Mouse (Mus musculus) heart, embryonic 11.5 days (tissue): Measurements from ENCODE around the gene Usp53. TPM values are rescaled to one million over a fixed set of nuclear protein-coding genes. Genes with fewer than 3 reads are reported as not detected.
A peak's percentile ranks its signal among the peaks of the same experiment; 100 is the strongest.

Experiments used
- ATAC-seq: fragments of 200-750 bp; cut with Nextera tagmentation; replicated peaks from 2 replicates; pipeline ENCODE4 v1.8.0; 2017; ENCODE audit warnings: moderate library complexity; ENCODE audit not compliant: insufficient number of reproducible peaks, low FRiP score, low TSS enrichment
- H3K27ac ChIP-seq: fragments of 300-500 bp; sonication (generic); 2 replicates; pipeline ENCODE4 v1.5.1; 2014; ENCODE audit warnings: mild to moderate bottlenecking, low read depth, low read length
- H3K27me3 ChIP-seq: fragments of 300-500 bp; sonication (generic); 2 replicates; pipeline ENCODE4 v1.6.1; 2014; ENCODE audit warnings: mild to moderate bottlenecking, low read length, mixed read lengths; ENCODE audit not compliant: control insufficient read depth, insufficient read depth
- H3K36me3 ChIP-seq: fragments of 300-500 bp; sonication (generic); 2 replicates; pipeline ENCODE4 v1.6.1; 2014; ENCODE audit warnings: mild to moderate bottlenecking, low read length, moderate library complexity, mixed read lengths; ENCODE audit not compliant: control insufficient read depth, insufficient read depth
- H3K4me1 ChIP-seq: fragments of 300-500 bp; sonication (generic); 2 replicates; pipeline ENCODE4 v1.6.1; 2014; ENCODE audit warnings: low read length; ENCODE audit not compliant: control insufficient read depth, insufficient read depth
- H3K4me2 ChIP-seq: fragments of 300-500 bp; sonication (generic); 2 replicates; pipeline ENCODE4 v1.6.1; 2014; ENCODE audit warnings: mild to moderate bottlenecking, moderate library complexity
- H3K4me3 ChIP-seq: fragments of 300-500 bp; sonication (generic); 2 replicates; pipeline ENCODE4 v1.5.1; 2014; ENCODE audit warnings: low read depth, low read length
- H3K9ac ChIP-seq: fragments of 300-500 bp; sonication (generic); 2 replicates; pipeline ENCODE4 v1.6.1; 2014; ENCODE audit warnings: mild to moderate bottlenecking, low read depth, low read length, moderate library complexity
- H3K9me3 ChIP-seq: fragments of 300-500 bp; sonication (generic); replicated peaks from 2 replicates; pipeline ENCODE4 v1.6.1; 2016; ENCODE audit warnings: low read length; ENCODE audit not compliant: control insufficient read depth
- WGBS: fragments of 180-500 bp; shearing (Covaris S2); extraction: QIAGEN DNeasy Blood & Tissue Kit; methylation state at CpG from one replicate; pipeline ENCODE4 v1.1.7; 2014; ENCODE audit not compliant: insufficient replicate concordance; 5-methylcytosine and 5-hydroxymethylcytosine counted together
- polyA plus RNA-seq: library from polyadenylated mRNA; unstranded; fragments of >200 nt; fragmentation: Nextera tagmentation; extraction: Ambion mirVana; gene quantifications from 2 replicates; pipeline ENCODE4 v1.2.1, GENCODE M21; 2014

The Usp53 gene
- polyA plus RNA-seq, 1 experiment from 2014 or later: 11.0 TPM

DNA sequence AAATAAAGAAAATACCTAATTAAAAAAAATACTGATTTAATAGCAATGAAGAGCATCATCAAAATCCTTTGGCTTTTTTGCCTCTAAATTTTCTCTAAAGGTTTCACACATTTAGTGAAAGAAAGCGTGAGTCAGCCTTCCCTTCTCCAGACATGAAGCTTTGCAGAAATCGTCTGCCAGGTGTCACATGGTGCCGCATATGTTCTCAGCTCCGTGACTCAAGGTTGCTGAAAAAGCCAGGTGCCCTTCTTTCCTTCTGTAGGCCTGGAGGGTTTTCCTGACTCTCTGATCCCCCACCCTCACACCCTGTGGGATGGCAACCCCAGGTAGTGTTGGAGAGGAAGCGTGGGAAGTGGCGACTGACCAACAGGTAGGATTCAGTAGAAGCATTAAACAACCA is 54.6 kb downstream of the Usp53 start:
- no peak overlapping the region for H3K4me3 ChIP-seq
- H3K27me3 ChIP-seq: no peaks in the 10 kb centered on the region
- no peak overlapping the region for H3K9ac ChIP-seq
- no peaks in the 10 kb centered on the region for H3K9me3 ChIP-seq
- H3K4me2 ChIP-seq: no peak overlapping the region
- H3K4me1 ChIP-seq: peaks cover 4% of the 10 kb centered on the region; the same call in 1 of the 2 replicates
- no peak for ATAC-seq
- 87% methylated on average over 6 of the region's 6 CpGs for WGBS
- no peak overlapping the region for H3K27ac ChIP-seq
- no peaks in the 10 kb centered on the region for H3K36me3 ChIP-seq

DNA sequence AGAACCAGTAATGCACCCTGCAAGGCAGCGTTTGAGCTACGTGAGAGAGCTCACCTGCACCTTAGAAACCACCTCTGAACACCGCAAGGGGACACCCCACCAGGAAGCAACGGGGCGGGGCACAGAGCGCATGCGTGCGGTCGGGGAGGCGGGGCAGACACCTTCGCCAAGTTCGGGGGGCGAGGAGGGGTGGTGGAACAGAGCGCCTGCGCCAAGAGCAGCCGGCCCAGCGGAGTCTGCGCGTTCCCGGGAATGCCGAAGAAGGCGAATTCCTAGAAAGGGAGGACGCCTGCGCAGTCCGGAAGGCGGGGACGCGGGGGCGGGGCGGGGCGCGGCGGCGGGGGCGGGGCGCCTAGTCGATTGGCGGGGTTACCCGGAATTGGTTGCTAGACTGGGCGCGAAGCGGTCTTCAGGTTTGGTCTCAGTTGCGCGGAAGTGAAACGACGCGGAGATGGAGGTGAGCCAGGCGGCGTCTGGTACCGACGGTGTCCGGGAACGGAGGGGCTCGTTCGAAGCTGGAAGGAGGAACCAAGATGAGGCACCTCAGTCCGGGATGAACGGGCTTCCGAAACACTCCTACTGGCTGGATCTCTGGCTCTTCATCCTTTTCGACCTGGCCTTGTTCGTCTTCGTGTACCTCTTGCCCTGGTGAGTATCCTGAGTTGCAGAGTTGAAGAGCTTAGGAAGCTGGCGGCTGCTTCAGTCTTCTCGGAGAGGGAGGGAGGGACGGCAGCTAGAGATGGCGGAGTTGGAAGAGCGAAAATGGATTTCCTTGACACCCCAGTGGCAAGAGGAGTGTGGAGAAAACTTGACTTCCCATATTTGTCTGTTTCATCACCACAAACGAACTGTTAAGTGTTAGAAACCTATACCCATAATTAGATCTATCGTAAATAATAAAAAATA is 60.0 kb downstream of the Usp53 start, which contains the start of gene 1810037I17Rik:
1810037I17Rik (plus strand) TSS at position 195 of the 906 bp plus-strand sequence.
- peak within 1 kb of the TSS; percentile 84 for H3K27ac ChIP-seq
- peaks cover 10% of the 10 kb centered on the region for H3K4me1 ChIP-seq
- H3K36me3 ChIP-seq: no peaks in the 10 kb centered on the region
- H3K9ac ChIP-seq: peak within 1 kb of the TSS; percentile 78
- peak within 1 kb of the TSS; percentile 74 for H3K4me2 ChIP-seq
- H3K27me3 ChIP-seq: no peaks in the 10 kb centered on the region
- peak within 1 kb of the TSS; percentile 60 for H3K4me3 ChIP-seq
- under 1% methylated on average over 67 of the region's 68 CpGs for WGBS
- ATAC-seq: peak; percentile 97
- no peaks in the 10 kb centered on the region for H3K9me3 ChIP-seq

GRCm38 (mm10) chr3:122923147-122923546 is 61.2 kb downstream of the Usp53 start:
- peak overlapping the region; percentile 60 for H3K4me3 ChIP-seq
- no peaks in the 10 kb centered on the region for H3K9me3 ChIP-seq
- no peak overlapping the region for H3K9ac ChIP-seq
- ATAC-seq: no peak
- H3K27ac ChIP-seq: peak overlapping the region; percentile 41; the same call in 1 of the 2 replicates
- no peaks in the 10 kb centered on the region for H3K27me3 ChIP-seq
- WGBS: 40% methylated on average over 7 of the region's 7 CpGs
- peaks cover 10% of the 10 kb centered on the region for H3K4me1 ChIP-seq
- H3K36me3 ChIP-seq: no peaks in the 10 kb centered on the region
- H3K4me2 ChIP-seq: peak overlapping the region; percentile 74

DNA sequence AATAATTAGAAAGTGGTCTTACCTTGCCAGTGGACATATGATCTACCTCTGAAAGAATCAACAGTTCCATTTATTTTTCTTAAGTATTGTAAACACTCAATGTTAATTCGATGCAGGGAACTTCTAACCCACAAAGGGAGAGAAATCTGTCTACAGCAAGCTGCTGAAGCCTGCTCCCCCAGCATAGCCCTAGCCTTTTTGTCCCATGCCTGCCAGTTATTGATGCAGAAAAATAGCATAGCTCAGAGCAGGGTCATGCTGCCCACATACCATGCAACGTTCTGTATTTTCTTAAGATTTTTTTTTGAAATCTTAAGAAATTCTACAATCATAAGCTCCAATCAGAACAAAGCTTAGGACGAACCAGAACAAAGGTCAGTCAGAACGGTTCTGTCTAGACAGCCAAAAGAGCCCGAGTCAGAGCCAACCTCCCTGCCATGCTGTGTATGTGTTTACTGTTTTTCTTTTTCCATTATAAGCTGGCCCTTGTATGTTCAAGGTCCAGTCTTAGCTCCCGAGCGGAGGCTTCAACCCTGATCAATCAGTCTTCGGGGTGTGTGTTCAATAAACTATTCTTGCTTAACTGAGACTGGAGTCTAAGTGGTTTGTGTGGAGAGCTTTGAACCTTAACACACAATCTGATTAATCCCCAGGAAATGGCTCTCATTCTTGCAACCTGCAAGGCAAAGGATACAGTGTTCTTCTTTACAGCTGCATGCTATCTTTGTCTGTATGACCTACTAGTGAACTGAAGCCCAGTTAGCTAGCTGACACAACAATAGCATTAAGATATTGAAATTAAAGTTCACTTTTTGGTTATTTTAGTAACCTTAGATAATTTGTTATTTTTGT is 62.4 kb downstream of the Usp53 start:
- H3K36me3 ChIP-seq: no peaks in the 10 kb centered on the region
- WGBS: 80% methylated on average over 8 of the region's 8 CpGs
- ATAC-seq: no peak
- no peak overlapping the region for H3K4me2 ChIP-seq
- H3K4me3 ChIP-seq: no peak overlapping the region
- H3K27me3 ChIP-seq: no peaks in the 10 kb centered on the region
- H3K9me3 ChIP-seq: no peaks in the 10 kb centered on the region
- H3K4me1 ChIP-seq: peaks cover 10% of the 10 kb centered on the region
- no peak overlapping the region for H3K9ac ChIP-seq
- H3K27ac ChIP-seq: no peak overlapping the region

GRCm38 (mm10) chr3:122920572-122921435 is 63.5 kb downstream of the Usp53 start:
- Histone ChIP-seq H3K9me3 (no peaks in the 10 kb centered on the region), H3K9ac (no peak overlapping the region), H3K27me3 (no peaks in the 10 kb centered on the region), H3K27ac (no peak overlapping the region), H3K4me1 (peaks cover 7% of the 10 kb centered on the region), H3K36me3 (no peaks in the 10 kb centered on the region), H3K4me2 (no peak overlapping the region), H3K4me3 (no peak overlapping the region)
- whole genome bisulfite sequencing: 54% methylated on average over 8 of the region's 8 CpGs
- ATAC-seq: no peak

GRCm38 (mm10) chr3:122919260-122919659 is 65.0 kb downstream of the Usp53 start, which contains the start of gene Gm10959:
Gene Gm10959 (minus strand): TSS chr3:122919360.
- Histone ChIP-seq H3K9me3 (no peaks in the 10 kb centered on the region), H3K27ac (no peak within 1 kb of the TSS), H3K4me3 (no peak within 1 kb of the TSS), H3K4me2 (no peak within 1 kb of the TSS), H3K9ac (no peak within 1 kb of the TSS), H3K27me3 (no peaks in the 10 kb centered on the region), H3K36me3 (no peaks in the 10 kb centered on the region), H3K4me1 (peaks cover 7% of the 10 kb centered on the region)
- no peak for ATAC-seq
- WGBS: 83% methylated on average over 8 of the region's 8 CpGs

DNA sequence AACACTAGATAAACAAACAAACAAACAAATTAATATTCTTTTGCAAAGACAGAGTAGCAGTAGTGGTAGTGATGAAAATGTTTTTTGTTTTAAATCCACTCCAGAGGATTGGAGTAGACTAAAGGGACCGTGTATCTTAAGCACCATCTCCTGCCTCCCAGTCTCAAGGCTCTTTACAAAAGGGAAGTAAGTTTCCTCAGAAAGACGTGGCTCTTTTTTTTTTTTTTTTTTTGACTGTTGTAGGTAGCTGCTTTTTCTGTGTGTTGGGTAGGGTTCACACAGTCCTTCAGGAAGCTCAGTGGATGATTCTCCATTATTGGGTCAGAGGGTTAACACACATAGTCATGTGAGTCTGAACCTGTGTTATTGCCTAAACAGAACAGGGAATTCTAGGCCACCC is 65.6 kb downstream of the Usp53 start:
- no peak overlapping the region for H3K9ac ChIP-seq

DNA sequence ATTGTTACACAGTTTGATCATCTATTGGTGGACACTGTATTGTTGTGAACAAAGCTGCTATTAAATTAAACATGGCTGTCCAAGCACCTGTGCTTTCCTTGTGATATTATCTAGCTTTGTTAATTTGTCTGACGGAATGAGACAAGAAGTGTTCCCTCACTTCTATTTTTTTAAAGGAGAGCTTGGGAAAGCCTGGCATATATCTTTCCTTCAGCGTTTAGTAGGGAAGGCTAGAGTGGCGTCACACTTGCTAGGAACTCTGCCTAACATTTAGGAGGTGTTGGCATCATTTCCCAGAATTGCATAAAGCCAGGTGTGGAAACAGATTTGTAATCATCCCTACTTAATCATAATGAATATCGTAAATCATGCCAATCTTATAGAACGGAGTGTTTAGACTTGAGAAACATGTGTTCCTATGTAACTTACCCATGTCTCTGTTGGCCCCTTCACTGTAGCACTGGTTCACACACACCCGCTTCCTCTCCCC is 68.1 kb downstream of the Usp53 start:
- no peak overlapping the region for H3K4me3 ChIP-seq
- no peaks in the 10 kb centered on the region for H3K27me3 ChIP-seq
- H3K36me3 ChIP-seq: no peaks in the 10 kb centered on the region
- no peaks in the 10 kb centered on the region for H3K9me3 ChIP-seq
- no peak overlapping the region for H3K27ac ChIP-seq
- no peak overlapping the region for H3K9ac ChIP-seq
- no peak overlapping the region for H3K4me2 ChIP-seq
- WGBS: 79% methylated on average over 6 of the region's 6 CpGs
- H3K4me1 ChIP-seq: peaks cover 6% of the 10 kb centered on the region
- no peak for ATAC-seq

More for the DNA sequence above, 65.6 kb downstream of the Usp53 start:
- Histone ChIP-seq H3K4me2 (no peak overlapping the region), H3K4me1 (peaks cover 7% of the 10 kb centered on the region), H3K27me3 (no peaks in the 10 kb centered on the region), H3K9me3 (no peaks in the 10 kb centered on the region), H3K36me3 (no peaks in the 10 kb centered on the region), H3K4me3 (no peak overlapping the region), H3K27ac (no peak overlapping the region)
- ATAC-seq: no peak
- 60% methylated on average over 2 of the region's 2 CpGs for WGBS
